Mouse (Mus musculus) embryo, embryonic 11.5 days (tissue): Measurements from ENCODE around the gene Slc17a5.

Source experiments
- DNase-seq: peaks from one replicate; pipeline ENCODE4 v3.0.0-alpha.2; 2012; ENCODE audit warnings: low read depth, low spot score

Slc17a5 gene

GRCm38 (mm10) chr9:78587914-78588313, at the start of gene Slc17a5:
TSS of gene Slc17a5 (minus strand) at chr9:78588041.
- peak; percentile 95 for DNase-seq

- DNase-seq: no peak
Measured at GRCm38 (mm10) chr9:78633976-78634375, 46.1 kb upstream of the Slc17a5 start.

GRCm38 (mm10) chr9:78631755-78632434, 44.1 kb upstream of the Slc17a5 start:
- no peak for DNase-seq

GRCm38 (mm10) chr9:78629991-78630390, 42.1 kb upstream of the Slc17a5 start:
- DNase-seq: no peak

- no peak for DNase-seq
Measured at GRCm38 (mm10) chr9:78623301-78623747, 35.5 kb upstream of the Slc17a5 start.

GRCm38 (mm10) chr9:78619285-78619684, 31.4 kb upstream of the Slc17a5 start:
- no peak for DNase-seq

- DNase-seq: peak; percentile 27
Measured at GRCm38 (mm10) chr9:78615401-78616021, 27.7 kb upstream of the Slc17a5 start, which contains the start of gene Cd109. TSS of gene Cd109 (plus strand) at chr9:78615546.

GRCm38 (mm10) chr9:78614201-78614600, 26.4 kb upstream of the Slc17a5 start:
- DNase-seq: no peak

- no peak for DNase-seq
Measured at GRCm38 (mm10) chr9:78601046-78601730, 13.3 kb upstream of the Slc17a5 start.

GRCm38 (mm10) chr9:78599927-78600326, 12.1 kb upstream of the Slc17a5 start:
- no peak for DNase-seq

- peak; percentile 29 for DNase-seq
Measured at GRCm38 (mm10) chr9:78596834-78597233, 9.0 kb upstream of the Slc17a5 start.

GRCm38 (mm10) chr9:78595769-78596555, 8.1 kb upstream of the Slc17a5 start:
- DNase-seq: no peak

GRCm38 (mm10) chr9:78595257-78595656, 7.4 kb upstream of the Slc17a5 start:
- no peak for DNase-seq

GRCm38 (mm10) chr9:78590471-78590870, 2.6 kb upstream of the Slc17a5 start:
- no peak for DNase-seq

GRCm38 (mm10) chr9:78588411-78589033, 681 bp upstream of the Slc17a5 start:
- DNase-seq: no peak

- DNase-seq: no peak
Measured at GRCm38 (mm10) chr9:78587218-78587883, 490 bp downstream of the Slc17a5 start.

GRCm38 (mm10) chr9:78579644-78580396, 8.0 kb downstream of the Slc17a5 start:
- no peak for DNase-seq

GRCm38 (mm10) chr9:78578824-78579223, 9.0 kb downstream of the Slc17a5 start:
- no peak for DNase-seq

- DNase-seq: no peak
Measured at GRCm38 (mm10) chr9:78576466-78576865, 11.4 kb downstream of the Slc17a5 start.

- no peak for DNase-seq
Measured at GRCm38 (mm10) chr9:78569934-78570333, 17.9 kb downstream of the Slc17a5 start.
